Mouse (Mus musculus): Measurements from ENCODE around the gene Uba3.

Uba3 gene

DNA sequence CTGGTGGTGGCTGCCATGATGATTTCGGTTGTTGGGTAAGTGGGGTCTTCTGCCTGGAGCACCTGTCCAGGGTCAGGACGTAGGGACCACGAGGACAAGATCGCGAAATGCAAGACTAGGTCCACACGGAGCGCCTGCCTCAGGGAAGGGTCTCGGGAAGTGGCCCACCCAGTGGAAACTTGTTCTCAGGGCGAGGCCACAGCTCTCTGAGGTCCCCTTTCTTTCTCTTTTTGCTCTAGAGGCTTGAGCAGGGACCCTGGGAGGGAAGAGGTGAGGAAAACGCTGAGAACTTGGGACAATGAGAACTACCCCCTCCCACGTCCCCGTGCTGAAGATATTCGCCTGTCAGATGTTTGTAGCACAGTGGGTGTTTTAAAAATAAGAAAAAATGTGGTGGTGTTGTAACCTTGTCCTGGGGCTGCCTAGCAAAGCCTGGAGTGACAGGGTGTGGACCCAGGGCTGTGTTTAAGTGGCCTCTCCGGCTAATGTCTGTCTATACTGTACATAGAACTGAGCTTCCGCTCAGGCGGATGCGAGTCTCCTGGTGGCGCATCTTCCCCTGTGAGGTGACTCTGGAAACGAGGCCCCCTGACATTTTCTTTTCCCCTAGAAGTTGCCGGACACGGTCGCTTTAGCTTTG lies 5.6 kb upstream of the Uba3 start:
- DNase-seq (ENCODE audit: extremely low read depth, low read depth, low spot score) = no peak

- peak; percentile 66 for DNase-seq (ENCODE audit: extremely low read depth, low read depth, low spot score)
These were observed 4.9 kb upstream of the Uba3 start, which contains the start of gene Arl6ip5 for GRCm38 (mm10) chr6:97210191-97210961. Gene Arl6ip5 (plus strand): TSS chr6:97210689.

DNA sequence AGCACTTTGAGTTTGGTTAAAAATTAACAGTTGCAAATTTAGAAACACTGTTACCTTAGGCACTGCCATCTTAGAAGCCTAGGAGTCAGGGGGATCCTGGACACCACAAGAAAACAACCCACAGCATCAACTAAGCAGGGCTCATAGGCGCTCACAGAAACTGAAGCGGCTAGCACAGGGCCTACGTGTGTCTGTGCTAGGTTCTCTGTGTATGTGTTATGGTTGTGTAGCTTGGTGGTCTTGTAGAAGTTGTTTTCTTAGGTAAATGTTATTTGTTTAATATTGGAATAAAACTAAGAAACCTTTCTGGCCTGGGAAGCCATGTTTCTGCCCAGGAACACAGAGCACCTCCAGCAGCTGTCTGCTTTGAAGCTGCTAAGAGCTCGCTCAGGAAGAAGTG lies 4.3 kb upstream of the Uba3 start:
- no peak for DNase-seq (ENCODE audit: extremely low read depth, low read depth, low spot score)

DNA sequence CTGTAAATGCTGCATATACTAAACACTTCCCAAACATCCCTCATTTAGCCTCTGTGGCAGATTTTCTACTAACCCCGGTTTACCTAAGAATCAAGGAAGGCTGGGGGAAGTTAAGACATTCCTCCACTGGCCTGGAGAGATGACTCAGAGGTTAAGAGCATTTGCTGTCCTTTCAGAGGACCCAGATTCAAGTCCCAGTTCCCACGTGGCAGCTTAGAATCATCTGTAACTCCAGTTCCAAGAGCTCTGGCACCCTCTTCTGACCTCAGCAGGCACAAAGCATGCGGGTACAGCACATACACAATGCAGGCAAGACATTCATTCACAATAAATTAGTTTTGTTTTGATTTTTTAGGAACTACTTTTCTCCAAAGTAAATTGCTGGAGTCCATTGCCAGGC lies 3.8 kb upstream of the Uba3 start:
- DNase-seq (ENCODE audit: extremely low read depth, low read depth, low spot score) = no peak

- DNase-seq (ENCODE audit: extremely low read depth, low read depth, low spot score) = no peak
These were observed 3.0 kb upstream of the Uba3 start for GRCm38 (mm10) chr6:97208406-97208805.

- DNase-seq (ENCODE audit: extremely low read depth, low read depth, low spot score) = no peak
These were observed 1.6 kb upstream of the Uba3 start for GRCm38 (mm10) chr6:97207085-97207484.

- no peak for DNase-seq (ENCODE audit: extremely low read depth, low read depth, low spot score)
These were observed 495 bp downstream of the Uba3 start for GRCm38 (mm10) chr6:97204952-97205351.

DNA sequence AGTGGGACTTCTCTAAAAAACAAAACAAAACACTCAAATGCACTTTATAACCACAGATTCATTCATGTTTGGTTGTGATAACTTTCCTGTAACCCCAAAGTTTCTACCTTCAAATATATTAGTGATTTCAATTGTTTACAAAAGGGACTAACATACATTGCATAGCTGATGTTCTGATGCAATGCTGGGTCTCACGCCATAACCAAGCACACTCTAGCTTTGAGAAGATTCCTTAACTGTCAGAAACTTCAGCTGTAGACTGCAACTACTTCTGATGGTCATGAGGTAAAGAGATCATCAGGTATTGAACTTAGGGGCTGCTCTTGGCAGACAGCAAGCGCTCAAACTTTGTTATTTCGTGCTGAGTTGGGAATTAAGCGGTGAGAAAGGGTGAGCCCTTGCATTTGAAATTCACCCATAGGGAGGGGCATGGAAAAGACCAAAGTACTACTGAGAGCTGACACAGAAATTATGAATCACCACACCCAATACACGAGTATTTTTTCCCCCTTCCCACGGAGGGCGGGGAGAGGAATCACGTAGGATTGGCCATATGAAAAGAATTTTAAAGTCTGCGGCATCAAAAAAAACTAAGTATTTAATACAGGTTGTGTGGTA lies 1.1 kb downstream of the Uba3 start:
- no peak for DNase-seq (ENCODE audit: extremely low read depth, low read depth, low spot score)

GRCm38 (mm10) chr6:97202477-97202876 lies 3.0 kb downstream of the Uba3 start:
- DNase-seq (ENCODE audit: extremely low read depth, low read depth, low spot score) = no peak

- no peak for DNase-seq (ENCODE audit: extremely low read depth, low read depth, low spot score)
These were observed 5.0 kb downstream of the Uba3 start for GRCm38 (mm10) chr6:97200437-97200836.

DNA sequence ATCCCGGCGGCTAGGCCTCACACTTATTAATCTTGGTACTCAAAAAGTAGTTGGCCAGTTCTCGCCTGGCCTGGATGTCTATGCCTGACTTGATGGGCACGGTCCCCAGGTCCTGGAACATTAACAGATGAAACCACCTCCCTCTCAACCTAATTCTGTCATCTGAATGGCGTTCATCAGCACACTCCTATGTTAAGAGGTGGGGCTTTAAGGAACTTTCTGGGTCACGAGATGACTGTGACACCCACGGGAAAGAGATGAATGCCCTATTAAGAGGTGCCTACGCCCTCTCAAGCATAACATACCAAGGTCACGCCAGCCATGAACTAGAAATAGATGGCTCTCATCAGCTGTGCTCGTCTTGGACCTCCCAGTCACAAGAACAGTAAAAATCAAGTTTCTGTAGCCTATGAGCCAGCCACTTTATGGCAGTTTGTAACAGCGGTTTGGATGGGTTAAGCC lies 26.0 kb downstream of the Uba3 start:
- DNase-seq (ENCODE audit: extremely low read depth, low read depth, low spot score) = peak; percentile 31

DNA sequence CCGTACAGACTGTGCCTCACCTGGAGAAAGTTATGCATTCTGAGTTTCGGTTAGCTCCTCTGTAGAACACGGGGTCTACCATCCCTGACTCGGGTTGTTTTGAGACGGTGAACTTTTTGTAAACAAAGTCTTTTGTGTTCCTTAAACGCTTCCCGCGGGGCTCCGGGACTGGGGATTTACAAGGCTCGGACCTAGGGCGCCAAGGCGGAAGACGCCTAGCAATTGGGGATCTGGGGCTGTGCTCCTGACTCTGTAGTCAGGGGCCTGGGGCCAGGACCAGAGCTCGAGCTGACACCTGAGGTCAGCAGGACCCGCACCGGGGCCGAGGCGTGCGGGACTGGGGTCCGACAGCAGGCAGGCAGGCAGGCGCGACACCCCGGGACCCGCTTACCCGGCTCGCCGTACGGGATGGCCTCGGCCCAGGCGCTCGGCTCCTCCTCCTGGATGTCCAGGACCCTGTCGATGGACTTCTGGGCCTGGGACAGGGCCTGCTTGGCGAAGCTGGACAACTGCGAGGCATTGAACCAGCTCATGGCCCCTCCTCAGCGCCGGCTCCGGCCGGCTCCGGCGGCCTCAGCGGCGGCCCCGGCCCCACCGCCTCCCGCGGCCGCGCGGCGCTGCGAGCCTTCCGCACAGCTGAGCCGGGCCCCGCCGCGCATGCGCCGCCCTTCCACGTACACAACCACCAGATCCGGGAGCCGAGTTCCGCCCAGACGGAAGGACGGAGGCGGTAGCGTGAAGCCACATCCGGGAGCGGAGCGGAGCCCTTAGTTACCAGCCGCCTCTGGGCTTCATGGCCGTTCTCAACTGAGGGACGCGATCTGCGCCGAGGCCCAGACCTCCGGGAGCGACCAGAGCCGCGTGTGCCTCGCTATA lies 26.7 kb downstream of the Uba3 start, which contains the start of gene Tmf1:
TSS of gene Tmf1 (minus strand) at position 632 of the 876 bp plus-strand sequence.
- no peak for DNase-seq (ENCODE audit: extremely low read depth, low read depth, low spot score)

GRCm38 (mm10) chr6:97175716-97176115 lies 29.7 kb downstream of the Uba3 start:
- DNase-seq (ENCODE audit: extremely low read depth, low read depth, low spot score) = no peak

GRCm38 (mm10) chr6:97150156-97150555 lies 55.3 kb downstream of the Uba3 start:
- no peak for DNase-seq (ENCODE audit: extremely low read depth, low read depth, low spot score)

DNA sequence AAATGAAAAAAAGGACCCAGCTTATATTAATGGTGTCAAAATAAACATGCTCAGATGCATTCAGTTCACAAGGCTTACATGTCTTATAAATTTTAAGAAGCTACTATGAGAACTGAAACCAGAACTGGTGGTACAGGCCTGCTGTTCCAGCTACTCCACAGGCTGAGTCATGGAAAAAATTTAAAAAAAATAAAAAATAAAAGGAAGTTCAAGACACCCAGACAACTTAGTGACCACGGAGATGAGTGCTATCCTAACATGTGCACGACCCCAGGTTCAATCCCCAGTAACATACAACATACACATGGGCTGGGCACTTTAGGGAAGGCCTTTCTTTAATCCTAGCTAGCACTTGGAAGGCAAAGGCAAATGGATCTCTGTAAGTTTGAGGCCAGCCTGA lies 55.7 kb downstream of the Uba3 start:
- no peak for DNase-seq (ENCODE audit: extremely low read depth, low read depth, low spot score)

GRCm38 (mm10) chr6:97148383-97149251 lies 56.8 kb downstream of the Uba3 start, which contains the start of gene Eogt:
Gene Eogt (minus strand): TSS chr6:97149182.
- DNase-seq (ENCODE audit: extremely low read depth, low read depth, low spot score) = no peak

GRCm38 (mm10) chr6:97147755-97148382 lies 57.6 kb downstream of the Uba3 start:
- DNase-seq (ENCODE audit: extremely low read depth, low read depth, low spot score) = peak; percentile 86

- DNase-seq (ENCODE audit: extremely low read depth, low read depth, low spot score) = peak; percentile 89
These were observed 60.3 kb downstream of the Uba3 start for GRCm38 (mm10) chr6:97145156-97145555.

GRCm38 (mm10) chr6:97144359-97144758 lies 61.1 kb downstream of the Uba3 start:
- DNase-seq (ENCODE audit: extremely low read depth, low read depth, low spot score) = no peak

Measured in fat pad, adult 2 months (tissue).